Mouse (Mus musculus) right cerebral cortex, adult 2 months (tissue): ENCODE results near the gene Ttyh1.

ENCODE experiments used
- DNase-seq, 2 experiments: peaks; one replicate each; pipeline ENCODE4 v3.0.0; 2021 to 2022; ENCODE audit warnings: low spot score in 2 of 2

Gene Ttyh1

GRCm38 (mm10) chr7:4170193-4170938 is 51.2 kb downstream of the Ttyh1 start:
- DNase-seq: no peak

- no peak for DNase-seq
Observed at GRCm38 (mm10) chr7:4178438-4178837, 59.2 kb downstream of the Ttyh1 start.
